Comparison of ENCODE assay signal across 8 mouse cellular contexts in the genomic region with DNA sequence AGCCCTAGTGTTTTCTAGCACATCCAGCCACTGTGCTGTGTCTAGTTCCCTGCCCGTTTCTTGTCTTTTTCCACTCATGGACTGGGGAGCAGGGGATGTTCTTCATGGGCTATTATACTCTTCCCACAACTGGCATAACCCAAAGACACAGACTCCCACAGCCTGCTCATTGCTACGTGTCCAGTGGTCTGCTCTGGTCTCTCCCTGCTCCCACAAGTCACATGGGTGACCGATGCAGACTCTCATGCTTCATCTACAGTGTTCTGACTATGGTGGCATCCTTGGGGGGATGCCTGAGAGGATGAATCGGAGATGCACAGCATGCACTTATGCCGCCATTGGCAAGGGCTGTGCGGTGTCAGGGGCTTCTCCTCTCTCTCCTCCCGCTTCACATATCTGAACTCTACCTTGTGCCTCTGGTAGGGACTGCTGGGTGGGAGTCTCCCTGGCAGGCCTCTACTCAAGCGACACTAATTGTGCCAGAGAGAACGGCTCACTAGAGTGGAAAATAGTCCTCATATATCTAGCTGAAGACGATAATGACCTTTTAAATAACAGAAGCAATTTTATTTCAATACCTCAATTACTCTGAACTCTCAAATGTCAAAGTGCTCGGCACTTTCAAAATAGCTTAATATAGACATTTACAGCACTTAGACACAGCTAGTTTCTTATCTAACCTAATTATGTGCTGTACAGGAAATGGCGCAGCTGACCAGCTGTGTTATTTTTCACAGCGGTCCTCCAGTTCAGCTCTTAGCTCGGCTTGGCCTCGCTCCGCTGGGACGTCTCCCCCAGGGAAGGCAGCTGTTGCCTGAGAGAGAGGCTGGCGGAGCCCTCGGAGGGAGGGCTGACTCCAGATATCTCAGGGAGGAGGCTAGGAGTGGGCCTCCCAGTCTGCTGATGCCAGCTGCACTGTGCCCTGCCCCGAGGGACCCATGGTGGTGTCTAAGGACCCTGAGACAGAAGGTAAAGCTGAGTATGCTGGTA. TPM values are rescaled to one million over a fixed set of nuclear protein-coding genes. Genes with fewer than 3 reads are reported as not detected.
DNase-seq lines count a peak whose midpoint lies in the region; ATAC-seq and TF ChIP-seq lines count a peak whose summit lies in the region.

No protein-coding gene starts in this region.

- peak overlapping the region; percentile 11; the same call in 1 of the 2 replicates for H3K27ac ChIP-seq in hindbrain, postnatal 0 days
- peak overlapping the region; percentile 73; the same call in 1 of the 2 replicates for H3K27ac ChIP-seq in lung, embryonic 14.5 days (ENCODE audit: low read depth)

- H3K4me3 ChIP-seq in hindbrain, postnatal 0 days (ENCODE audit: low read length) = no peak overlapping the region
- no peak overlapping the region for H3K4me3 ChIP-seq in lung, embryonic 14.5 days (ENCODE audit: low read depth, low read length)

- intact Hi-C loops in gastrocnemius, postnatal 36 days (cut with DNase I) = no loop called here

- TF ChIP-seq CTCF in hindbrain, postnatal 0 days (IDR thresholded peaks at IDR 0.05; ENCODE audit: low read depth) = no peak
- TF ChIP-seq CTCF in lung, embryonic 14.5 days (IDR thresholded peaks at IDR 0.05; ENCODE audit: low read depth) = no peak; the same call in 1 of the 2 replicates

- H3K4me1 ChIP-seq in hindbrain, postnatal 0 days (ENCODE audit: insufficient read depth, low read length) = peaks cover 6% of the 10 kb centered on the region
- H3K4me1 ChIP-seq in lung, embryonic 14.5 days (ENCODE audit: insufficient read depth) = peaks cover 3% of the 10 kb centered on the region; the same call in 1 of the 2 replicates

- peak; percentile 7 for DNase-seq in urinary bladder, postnatal 25 days (ENCODE audit: low spot score)
- DNase-seq in urinary bladder, adult 18-20 months (ENCODE audit: low spot score in 2 of 2) = no peak
- DNase-seq in gastrocnemius, postnatal 36 days = peak; percentile 50 to 65
- peak; percentile 46 for DNase-seq in hindbrain, postnatal 0 days (ENCODE audit: low spot score)
- DNase-seq in lung, embryonic 14.5 days = peak; percentile 93
- DNase-seq in skeletal muscle tissue, adult 2 months (ENCODE audit: low read depth, low spot score) = peak; percentile 44
- no peak for DNase-seq in layer of hippocampus, adult 9-10 months (ENCODE audit: low spot score)
- DNase-seq in layer of hippocampus, postnatal 36 days = no peak

- ATAC-seq in hindbrain, postnatal 0 days = peak; percentile 56; the same call in 1 of the 2 replicates
- ATAC-seq in lung, embryonic 14.5 days (ENCODE audit: insufficient read depth) = peak; percentile 90

- no peak overlapping the region for H3K4me2 ChIP-seq in hindbrain, postnatal 0 days (ENCODE audit: low read depth, low read length)
- H3K4me2 ChIP-seq in lung, embryonic 14.5 days = 0 out of 2 replicates have a peak overlapping the region, but pooled peaks have one; percentile 2

- H3K27me3 ChIP-seq in hindbrain, postnatal 0 days (ENCODE audit: insufficient read depth, low read length) = no peaks in the 10 kb centered on the region
- no peaks in the 10 kb centered on the region for H3K27me3 ChIP-seq in lung, embryonic 14.5 days (ENCODE audit: insufficient read depth, low read length)

- H3K36me3 ChIP-seq in hindbrain, postnatal 0 days (ENCODE audit: insufficient read depth, low read length) = no peaks in the 10 kb centered on the region
- no peaks in the 10 kb centered on the region for H3K36me3 ChIP-seq in lung, embryonic 14.5 days (ENCODE audit: insufficient read depth)

- H3K9ac ChIP-seq in hindbrain, postnatal 0 days (replicated peaks; ENCODE audit: low read length) = no peak overlapping the region
- no peak overlapping the region for H3K9ac ChIP-seq in lung, embryonic 14.5 days

- no peaks in the 10 kb centered on the region for H3K9me3 ChIP-seq in hindbrain, postnatal 0 days (ENCODE audit: low read length)
- H3K9me3 ChIP-seq in lung, embryonic 14.5 days (ENCODE audit: low read depth, low read length) = no peaks in the 10 kb centered on the region

- 43% methylated on average over 20 of the region's 20 CpGs for WGBS in hindbrain, postnatal 0 days
- 34% methylated on average over 20 of the region's 20 CpGs for whole genome bisulfite sequencing in lung, embryonic 14.5 days

RNA-seq across cellular contexts. Expression of gene Lrrc18, which starts 40.6 kb away (rescaled TPM):
- total RNA-seq in gastrocnemius, postnatal 36 days (2021) = not detected
- 0.63 TPM in 1 of 2 replicates, not detected in the other for total RNA-seq in hindbrain, postnatal 0 days (2014; rRNA removed)
- polyA plus RNA-seq in hindbrain, postnatal 0 days (2015; fragmentation: Nextera tagmentation; extraction: Ambion mirVana) = 0.61 and 0.67 TPM in 2 replicates
- polyA plus RNA-seq in lung, embryonic 14.5 days (2014; fragmentation: Nextera tagmentation; extraction: Ambion mirVana) = 0.15 and 0.25 TPM in 2 replicates
- total RNA-seq in layer of hippocampus, postnatal 36 days (2021) = under 1 TPM; 0.22 to 0.33 TPM

Comparison
In these comparisons a context has a peak if more than half of its experiments do, and no peak if none do; other contexts are left out.
1. DNase-seq: peak in urinary bladder, postnatal 25 days (single experiment), gastrocnemius, postnatal 36 days (2 of 2), hindbrain, postnatal 0 days (single experiment), lung, embryonic 14.5 days (single experiment) and skeletal muscle tissue, adult 2 months (single experiment); none in urinary bladder, adult 18-20 months (0 of 2), layer of hippocampus, adult 9-10 months (single experiment) and layer of hippocampus, postnatal 36 days (0 of 2).